Mouse (Mus musculus) small intestine, adult 2 months (tissue): ENCODE measurements around the gene S100a16. TPM values are rescaled to one million over a fixed set of nuclear protein-coding genes. Genes with fewer than 3 reads are reported as not detected.

ENCODE experiments used
- H3K27ac ChIP-seq: fragments of 200-500 bp; 2 replicates; pipeline ENCODE4 v1.5.1; 2012; ENCODE audit warnings: low read depth, low read length, control low read depth, inconsistent platforms; ENCODE audit not compliant: insufficient read depth
- H3K27me3 ChIP-seq: fragments of 200-500 bp; 2 replicates; pipeline ENCODE4 v1.6.1; 2012; ENCODE audit warnings: mild to moderate bottlenecking, moderate library complexity, low read length, inconsistent platforms; ENCODE audit not compliant: control insufficient read depth, insufficient read depth
- H3K36me3 ChIP-seq: fragments of 200-500 bp; 2 replicates; pipeline ENCODE4 v1.6.1; 2012; ENCODE audit warnings: mild to moderate bottlenecking, low read length, control low read depth, inconsistent platforms; ENCODE audit not compliant: control insufficient read depth, insufficient read depth
- H3K4me1 ChIP-seq: fragments of 200-500 bp; 2 replicates; pipeline ENCODE4 v1.6.1; 2012; ENCODE audit warnings: low read length, inconsistent platforms, mixed read lengths; ENCODE audit not compliant: control insufficient read depth, insufficient read depth, insufficient read length
- H3K4me3 ChIP-seq: fragments of 200-500 bp; 2 replicates; pipeline ENCODE4 v1.5.1; 2012; ENCODE audit warnings: low read depth, mild to moderate bottlenecking, control low read depth, inconsistent platforms, low read length, moderate library complexity
- CTCF ChIP-seq: fragments of 200-500 bp; IDR thresholded peaks from 2 replicates; pipeline ENCODE4 v1.5.1; 2012; ENCODE audit warnings: low read depth, mild to moderate bottlenecking, control low read depth, inconsistent platforms, low read length, moderate library complexity, mixed read lengths; ENCODE audit not compliant: insufficient replicate concordance, insufficient read length; ENCODE audit errors: extremely low read depth
- POLR2A ChIP-seq: fragments of 200-500 bp; IDR thresholded peaks from 2 replicates; pipeline ENCODE4 v1.6.1; 2012; ENCODE audit warnings: low read depth, mild to moderate bottlenecking, control low read depth, inconsistent platforms, low read length, moderate library complexity
- WGBS: fragments of 180-500 bp; shearing (Covaris S2); methylation state at CpG from one replicate; pipeline ENCODE4 v1.1.7; 2018; 5-methylcytosine and 5-hydroxymethylcytosine counted together
- polyA plus RNA-seq: library from polyadenylated mRNA; depleted of rRNA; stranded (reverse); fragments of >200 nt; gene quantifications from 2 replicates; pipeline ENCODE4 v1.2.3, GENCODE M21; 2012

The S100a16 gene
- polyA plus RNA-seq, 1 experiment: 44.9 TPM

- Histone ChIP-seq H3K27me3 (no peaks in the 10 kb centered on the region), H3K36me3 (peaks cover 49% of the 10 kb centered on the region), H3K4me1 (no peaks in the 10 kb centered on the region), H3K4me3 (no peak overlapping the region), H3K27ac (no peak overlapping the region)
- TF ChIP-seq POLR2A (no peak), CTCF (no peak)
Observed at GRCm38 (mm10) chr3:90497597-90497996, 39.5 kb upstream of the S100a16 start.

- no peak overlapping the region for H3K4me3 ChIP-seq
- H3K4me1 ChIP-seq: 0 out of 2 replicates have a peak, but pooled peaks cover 2% of the 10 kb centered on the region
- no peaks in the 10 kb centered on the region for H3K27me3 ChIP-seq
- no peak overlapping the region for H3K27ac ChIP-seq
- WGBS: 78% methylated on average over 4 of the region's 4 CpGs
- TF ChIP-seq CTCF (no peak), POLR2A (no peak)
- peaks cover 63% of the 10 kb centered on the region for H3K36me3 ChIP-seq
Observed at GRCm38 (mm10) chr3:90503444-90503843, 33.6 kb upstream of the S100a16 start.

GRCm38 (mm10) chr3:90505216-90505615 lies 31.8 kb upstream of the S100a16 start:
- H3K27me3 ChIP-seq: no peaks in the 10 kb centered on the region
- WGBS: 95% methylated on average over 5 of the region's 5 CpGs
- peaks cover 52% of the 10 kb centered on the region for H3K36me3 ChIP-seq
- TF ChIP-seq CTCF: no peak
- H3K4me3 ChIP-seq: no peak overlapping the region
- no peak overlapping the region for H3K27ac ChIP-seq
- H3K4me1 ChIP-seq: 0 out of 2 replicates have a peak, but pooled peaks cover 2% of the 10 kb centered on the region

- peaks cover 46% of the 10 kb centered on the region for H3K36me3 ChIP-seq
Observed at GRCm38 (mm10) chr3:90506362-90506761, 30.7 kb upstream of the S100a16 start.

GRCm38 (mm10) chr3:90508287-90508949 lies 28.6 kb upstream of the S100a16 start:
- H3K36me3 ChIP-seq: peaks cover 27% of the 10 kb centered on the region
- 0 out of 2 replicates have a peak, but pooled peaks cover 2% of the 10 kb centered on the region for H3K4me1 ChIP-seq
- peak overlapping the region; percentile 70 for H3K4me3 ChIP-seq
- 1% methylated on average over 20 of the region's 20 CpGs for WGBS
- peak overlapping the region; percentile 84 for H3K27ac ChIP-seq
- TF ChIP-seq CTCF: no peak
- TF ChIP-seq POLR2A: no peak
- H3K27me3 ChIP-seq: no peaks in the 10 kb centered on the region

More at GRCm38 (mm10) chr3:90506362-90506761, 30.7 kb upstream of the S100a16 start:
- Histone ChIP-seq H3K27ac (no peak overlapping the region), H3K27me3 (no peaks in the 10 kb centered on the region), H3K4me3 (no peak overlapping the region), H3K4me1 (0 out of 2 replicates have a peak, but pooled peaks cover 2% of the 10 kb centered on the region)
- WGBS: 56% methylated on average over 3 of the region's 3 CpGs
- TF ChIP-seq CTCF (no peak), POLR2A (no peak)

GRCm38 (mm10) chr3:90508950-90509746 lies 27.9 kb upstream of the S100a16 start, which contains the start of gene Chtop:
TSS of gene Chtop (minus strand) at chr3:90509498.
- under 1% methylated on average over 66 of the region's 66 CpGs for WGBS
- Histone ChIP-seq H3K4me3 (peak within 1 kb of the TSS; percentile 70), H3K27me3 (no peaks in the 10 kb centered on the region), H3K27ac (peak within 1 kb of the TSS; percentile 84), H3K36me3 (peaks cover 22% of the 10 kb centered on the region), H3K4me1 (0 out of 2 replicates have a peak, but pooled peaks cover 2% of the 10 kb centered on the region)
- TF ChIP-seq CTCF (no peak), POLR2A (0 out of 2 replicates have a peak, but pooled peaks have one; percentile 13)

GRCm38 (mm10) chr3:90509747-90510123 lies 27.3 kb upstream of the S100a16 start:
- TF ChIP-seq POLR2A (no peak), CTCF (no peak)
- H3K4me3 ChIP-seq: no peak overlapping the region
- WGBS: 3% methylated on average over 2 of the region's 2 CpGs

More at GRCm38 (mm10) chr3:90509747-90510123, 27.3 kb upstream of the S100a16 start:
- Histone ChIP-seq H3K27ac (peak overlapping the region; percentile 83), H3K36me3 (peaks cover 20% of the 10 kb centered on the region), H3K4me1 (0 out of 2 replicates have a peak, but pooled peaks cover 2% of the 10 kb centered on the region), H3K27me3 (no peaks in the 10 kb centered on the region)
